Mouse (Mus musculus) adrenal gland, postnatal 36 days (tissue): ENCODE measurements at regions not wholly inside any gene's neighbourhood (a gene's known extent, or its start where the extent isn't known, plus 50 kb on each side); places are given as distances from the start of the nearest gene placed in this dataset.

Source experiments
- DNase-seq, 2 experiments: peaks; one replicate each; pipeline ENCODE4 v3.0.0; 2021; ENCODE audit warnings: mixed read lengths in 1 of 2

DNA sequence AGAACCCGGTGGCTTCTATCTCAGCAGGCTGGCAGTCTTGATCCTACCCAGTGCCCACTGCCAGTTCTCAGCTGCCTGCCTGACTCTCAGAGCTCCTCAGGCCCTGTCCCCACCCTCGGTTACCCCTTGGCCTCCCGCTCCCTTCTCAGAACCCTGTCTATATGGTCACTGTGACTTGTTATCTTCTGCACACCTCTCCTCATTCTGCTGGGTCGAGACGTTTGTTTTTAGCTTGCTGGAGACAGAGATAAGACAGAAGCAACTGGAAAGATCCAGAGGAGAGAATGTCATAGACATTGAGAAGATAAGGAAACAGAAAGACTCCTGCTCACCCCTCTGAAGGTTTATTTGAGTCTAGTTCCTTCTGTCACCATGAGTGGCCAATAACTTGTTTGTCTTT is 53.8 kb upstream of the Phc1 start:
- DNase-seq: no peak

DNA sequence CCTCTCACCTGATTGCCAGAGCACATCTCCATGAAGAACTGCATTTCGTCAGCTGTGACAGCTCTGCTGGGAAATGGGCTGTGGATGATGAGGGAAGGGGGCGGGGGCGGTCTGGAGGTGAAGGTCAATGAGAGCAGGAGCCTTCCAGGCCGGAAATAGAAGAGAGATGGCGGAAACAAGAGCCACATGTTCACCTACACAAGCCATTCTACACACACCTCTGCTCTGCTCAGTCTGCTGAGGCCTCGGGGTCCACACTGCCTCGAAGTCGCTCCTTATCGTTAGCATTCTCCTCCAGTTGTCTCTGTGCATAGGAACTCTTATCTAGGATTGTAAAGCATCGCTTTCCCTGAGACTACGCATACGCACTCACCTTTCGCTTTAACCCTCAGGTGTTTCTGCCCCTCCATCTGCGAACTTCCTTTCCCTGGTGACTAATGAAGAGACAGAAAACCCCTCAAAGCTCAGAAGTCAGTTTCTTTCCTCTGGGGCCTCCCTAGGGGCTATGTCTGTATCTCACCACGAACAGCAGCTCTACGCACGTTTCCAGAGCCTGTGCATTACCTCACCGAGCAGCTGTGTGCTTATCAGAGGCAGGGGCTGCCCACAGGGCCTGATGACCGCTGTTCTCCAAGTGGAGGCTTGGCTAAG is 53.0 kb upstream of the Phc1 start:
- no peak for DNase-seq

- DNase-seq: peak; percentile 74 to 79
Observed at GRCm38 (mm10) chr6:122391725-122392667, 51.6 kb upstream of the Phc1 start.

DNA sequence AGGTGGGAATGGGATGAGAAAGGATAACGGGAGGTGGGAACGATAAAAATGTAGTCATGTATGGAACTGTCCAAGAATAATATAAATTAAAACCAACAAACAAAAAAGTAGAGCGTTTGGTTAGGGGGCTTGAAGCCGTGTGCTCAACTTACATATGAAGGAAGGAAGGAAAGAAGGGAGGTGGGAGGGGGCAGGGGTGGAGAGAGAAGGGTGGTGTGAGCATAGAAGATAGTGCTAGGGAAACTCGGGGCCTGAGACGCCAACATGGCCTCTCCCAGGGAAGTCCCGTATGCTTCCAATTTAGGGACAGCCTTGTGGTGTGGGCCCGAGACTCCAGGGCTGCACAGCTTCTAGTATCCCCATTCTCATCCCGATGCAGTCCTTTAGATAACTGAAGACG is 50.8 kb upstream of the Phc1 start:
- DNase-seq: no peak

DNA sequence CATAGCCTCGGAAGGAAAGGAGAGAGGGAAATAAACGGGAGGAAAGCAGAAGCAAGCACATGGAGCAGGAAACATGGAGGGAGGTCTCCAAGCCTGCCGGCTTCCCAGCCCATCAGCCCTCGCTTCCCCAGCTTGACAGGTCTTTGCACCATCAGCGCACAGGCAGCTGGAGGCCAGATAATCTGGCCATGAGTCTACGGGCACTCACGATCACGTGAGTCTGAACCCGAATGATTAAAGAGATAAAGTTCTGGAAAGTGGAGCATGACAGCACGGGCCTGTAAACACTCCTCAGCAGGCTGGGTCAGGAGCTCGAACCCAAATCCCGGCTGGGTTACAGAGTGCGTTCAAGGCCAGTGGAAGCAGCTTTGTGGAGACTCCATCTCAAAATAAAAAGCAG is 50.4 kb upstream of the Phc1 start:
- DNase-seq: no peak
